Mouse (Mus musculus) small intestine, adult 2 months (tissue): ENCODE results near the gene Trim60.

ENCODE experiments used
- CTCF ChIP-seq: fragments of 200-500 bp; IDR thresholded peaks from 2 replicates; pipeline ENCODE4 v1.5.1; 2012; ENCODE audit warnings: low read depth, mild to moderate bottlenecking, control low read depth, inconsistent platforms, low read length, moderate library complexity, mixed read lengths; ENCODE audit not compliant: insufficient replicate concordance, insufficient read length; ENCODE audit errors: extremely low read depth
- POLR2A ChIP-seq: fragments of 200-500 bp; IDR thresholded peaks from 2 replicates; pipeline ENCODE4 v1.6.1; 2012; ENCODE audit warnings: low read depth, mild to moderate bottlenecking, control low read depth, inconsistent platforms, low read length, moderate library complexity

- TF ChIP-seq CTCF (no peak), POLR2A (no peak)
Measured at GRCm38 (mm10) chr8:65067694-65068472, 49.5 kb upstream of the Trim60 start.
